Mouse (Mus musculus) small intestine, adult 2 months (tissue): ENCODE data around the gene Rpl37.

ENCODE experiments used
- CTCF ChIP-seq: fragments of 200-500 bp; IDR thresholded peaks from 2 replicates; pipeline ENCODE4 v1.5.1; 2012; ENCODE audit warnings: low read depth, mild to moderate bottlenecking, control low read depth, inconsistent platforms, low read length, moderate library complexity, mixed read lengths; ENCODE audit not compliant: insufficient replicate concordance, insufficient read length; ENCODE audit errors: extremely low read depth
- POLR2A ChIP-seq: fragments of 200-500 bp; IDR thresholded peaks from 2 replicates; pipeline ENCODE4 v1.6.1; 2012; ENCODE audit warnings: low read depth, mild to moderate bottlenecking, control low read depth, inconsistent platforms, low read length, moderate library complexity

- TF ChIP-seq POLR2A, result no peak
- TF ChIP-seq CTCF, result no peak
Observed at GRCm38 (mm10) chr15:5106293-5106692, 10.2 kb upstream of the Rpl37 start.
